Comparison of ENCODE assay signal across 29 mouse cellular contexts in genomic region chr9:77165877-77166276, GRCm38 (mm10).
DNase-seq lines count a peak whose midpoint lies in the region; ATAC-seq and TF ChIP-seq lines count a peak whose summit lies in the region.
"Had no signal": no experiment of that assay in that cellular context is flagged by ENCODE, and none has a peak within 500 bp of the region (broad histone marks: within the 10 kb centered on the region; RNA-seq: fewer than 3 reads in every experiment).

No protein-coding gene starts in this region.

- peak; percentile 8 for DNase-seq in forebrain, embryonic 14.5 days (ENCODE audit: low spot score)
- no peak for DNase-seq in left cerebral cortex, adult 2 months (ENCODE audit: extremely low spot score in 1 of 2, low spot score in 2 of 2)
- DNase-seq in left cerebral cortex, adult 18-20 months (ENCODE audit: low spot score in 2 of 2) = no peak
- peak; percentile 53 for DNase-seq in brain, adult 2 months (ENCODE audit: low read depth, low spot score)
- DNase-seq in telencephalon, adult 2 months (ENCODE audit: low read depth, low spot score) = peak; percentile 23
- no peak for DNase-seq in ovary, postnatal 14 days (ENCODE audit: low spot score)
- DNase-seq: adrenal gland, adult 8-10 months; adrenal gland, postnatal 25 days; cerebellum, adult 11-12 months; cerebellum, adult 8-10 months; cerebellum, postnatal 10 days; cerebellum, postnatal 36 days; gastrocnemius, postnatal 10 days; gastrocnemius, postnatal 36 days; heart, adult 2 months; heart, postnatal 14 days; heart, postnatal 4 days had no signal

- no peaks in the 10 kb centered on the region for H3K4me1 ChIP-seq in forebrain, embryonic 14.5 days (ENCODE audit: control insufficient read depth, insufficient read depth, low read length)
- H3K4me1 ChIP-seq in forebrain, embryonic 16.5 days (replicated peaks; ENCODE audit: control insufficient read depth, insufficient read depth, low read length) = no peaks in the 10 kb centered on the region
- H3K4me1 ChIP-seq: embryonic facial prominence, embryonic 13.5 days; forebrain, embryonic 10.5 days; forebrain, embryonic 15.5 days; heart, embryonic 10.5 days; heart, embryonic 13.5 days had no signal

- WGBS in forebrain, embryonic 14.5 days = 84% methylated on average over 6 of the region's 6 CpGs
- 81% methylated on average over 6 of the region's 6 CpGs for WGBS in forebrain, embryonic 16.5 days

- H3K27me3 ChIP-seq in forebrain, embryonic 14.5 days (replicated peaks; ENCODE audit: control insufficient read depth, insufficient read depth, low read length) = no peaks in the 10 kb centered on the region
- no peaks in the 10 kb centered on the region for H3K27me3 ChIP-seq in forebrain, embryonic 16.5 days (replicated peaks; ENCODE audit: control insufficient read depth, insufficient read depth, low read length)
- H3K27me3 ChIP-seq: embryonic facial prominence, embryonic 13.5 days; forebrain, embryonic 15.5 days; heart, embryonic 13.5 days had no signal

- no peak overlapping the region for H3K4me3 ChIP-seq in forebrain, embryonic 14.5 days (ENCODE audit: low read depth, low read length)
- H3K4me3 ChIP-seq in forebrain, embryonic 16.5 days (replicated peaks; ENCODE audit: low read length) = no peak overlapping the region
- no peak overlapping the region for H3K4me3 ChIP-seq in left cerebral cortex, adult 2 months
- H3K4me3 ChIP-seq: embryonic facial prominence, embryonic 10.5 days; embryonic facial prominence, embryonic 13.5 days; erythroblast, embryonic 14.5 days; forebrain, embryonic 10.5 days; forebrain, embryonic 15.5 days; heart, adult 2 months; heart, embryonic 10.5 days; heart, embryonic 13.5 days had no signal

- TF ChIP-seq CTCF in left cerebral cortex, adult 2 months (IDR thresholded peaks at IDR 0.05) = no peak

- H3K9me3 ChIP-seq in forebrain, embryonic 14.5 days (replicated peaks; ENCODE audit: control insufficient read depth, low read length) = no peaks in the 10 kb centered on the region
- H3K9me3 ChIP-seq in forebrain, embryonic 16.5 days (ENCODE audit: control insufficient read depth, low read length) = no peaks in the 10 kb centered on the region
- H3K9me3 ChIP-seq: embryonic facial prominence, embryonic 10.5 days; embryonic facial prominence, embryonic 13.5 days; forebrain, embryonic 10.5 days; forebrain, embryonic 15.5 days; heart, embryonic 10.5 days; heart, embryonic 13.5 days had no signal

- no peak overlapping the region for H3K4me2 ChIP-seq in forebrain, embryonic 14.5 days (ENCODE audit: low read length)
- H3K4me2 ChIP-seq in forebrain, embryonic 16.5 days (ENCODE audit: low read length) = no peak overlapping the region
- H3K4me2 ChIP-seq: embryonic facial prominence, embryonic 13.5 days; forebrain, embryonic 15.5 days; heart, embryonic 13.5 days; hindbrain, embryonic 14.5 days had no signal

- ATAC-seq in forebrain, embryonic 14.5 days = no peak
- ATAC-seq in forebrain, embryonic 16.5 days = no peak
- ATAC-seq: activated CD4-positive, CD25-positive, alpha-beta regulatory T cell, adult 4 months; forebrain, embryonic 15.5 days; hindbrain, postnatal 0 days; inflammation-experienced regulatory T-cells, adult 6 months had no signal

- no peak overlapping the region for H3K9ac ChIP-seq in forebrain, embryonic 14.5 days (ENCODE audit: low read length)
- H3K9ac ChIP-seq in forebrain, embryonic 16.5 days (replicated peaks; ENCODE audit: low read depth, low read length) = no peak overlapping the region
- H3K9ac ChIP-seq: embryonic facial prominence, embryonic 13.5 days; forebrain, embryonic 15.5 days; heart, embryonic 13.5 days; hindbrain, embryonic 14.5 days had no signal

- H3K27ac ChIP-seq in forebrain, embryonic 14.5 days (ENCODE audit: low read depth, low read length) = no peak overlapping the region
- H3K27ac ChIP-seq in forebrain, embryonic 16.5 days (ENCODE audit: low read length) = no peak overlapping the region
- H3K27ac ChIP-seq in left cerebral cortex, adult 2 months = peak overlapping the region; percentile 13; the same call in 1 of the 2 replicates
- H3K27ac ChIP-seq: embryonic facial prominence, embryonic 10.5 days; embryonic facial prominence, embryonic 13.5 days; forebrain, embryonic 10.5 days; forebrain, embryonic 15.5 days; heart, adult 2 months; heart, embryonic 10.5 days; heart, embryonic 13.5 days; hindbrain, embryonic 14.5 days; hindbrain, postnatal 0 days had no signal

- H3K36me3 ChIP-seq in forebrain, embryonic 14.5 days (ENCODE audit: control insufficient read depth, insufficient read depth, low read length) = no peaks in the 10 kb centered on the region
- H3K36me3 ChIP-seq in forebrain, embryonic 16.5 days (ENCODE audit: control insufficient read depth, insufficient read depth) = no peaks in the 10 kb centered on the region
- H3K36me3 ChIP-seq: embryonic facial prominence, embryonic 10.5 days; embryonic facial prominence, embryonic 13.5 days; forebrain, embryonic 10.5 days; forebrain, embryonic 15.5 days had no signal

- intact Hi-C loops in left cerebral cortex, adult 2 months (cut with DNase I) = no loop called here

Comparison
In these comparisons a context has a peak if more than half of its experiments do, and no peak if none do; other contexts are left out.
1. DNase-seq: peak in forebrain, embryonic 14.5 days (single experiment), brain, adult 2 months (single experiment) and telencephalon, adult 2 months (single experiment); none in left cerebral cortex, adult 2 months (0 of 2), left cerebral cortex, adult 18-20 months (0 of 2) and ovary, postnatal 14 days (single experiment).